Mouse (Mus musculus): Measurements from ENCODE around the gene Cd209d.
"Not testable (repeated sequence)": the region's sequence is repeated elsewhere in the genome, so short reads cannot be mapped to it uniquely, and the experiment has no call there.

Gene Cd209d

GRCm38 (mm10) chr8:3878455-3878854, at the start of gene Cd209d:
Cd209d (minus strand) TSS chr8:3878555.
- no peak for DNase-seq (ENCODE audit: low read depth, low spot score)

- no peak for DNase-seq (ENCODE audit: low read depth, low spot score)
Observed at GRCm38 (mm10) chr8:3926744-3927143, 48.4 kb upstream of the Cd209d start, which contains the start of gene Cd209b. Cd209b (minus strand) TSS chr8:3926844.

- no peak for DNase-seq (ENCODE audit: low read depth, low spot score)
Observed at GRCm38 (mm10) chr8:3876121-3876520, 2.2 kb downstream of the Cd209d start.

GRCm38 (mm10) chr8:3862736-3863135, 15.6 kb downstream of the Cd209d start:
- DNase-seq (ENCODE audit: low read depth, low spot score): not testable (repeated sequence)

GRCm38 (mm10) chr8:3854209-3854608, 24.1 kb downstream of the Cd209d start, which contains the start of gene Cd209e:
Cd209e (minus strand) TSS chr8:3854309.
- no peak for DNase-seq (ENCODE audit: low read depth, low spot score)

All from telencephalon, adult 2 months (tissue).